Mouse (Mus musculus) heart, adult 18-20 months (tissue): Measurements from ENCODE around the gene Akap17b. TPM values are rescaled to one million over a fixed set of nuclear protein-coding genes. Genes with fewer than 3 reads are reported as not detected.

Experiments used
- DNase-seq, 2 experiments: peaks; one replicate each; pipeline ENCODE4 v3.0.0; 2021 to 2022; ENCODE audit warnings: mixed read lengths in 1 of 2
- total RNA-seq, 2 experiments: library from RNA; stranded (reverse); gene quantifications; 2 replicates each; pipeline ENCODE4 v1.2.3; 2021

Akap17b gene
- total RNA-seq, 2 experiments from 2014 or later: 2.4 to 2.6 TPM

DNA sequence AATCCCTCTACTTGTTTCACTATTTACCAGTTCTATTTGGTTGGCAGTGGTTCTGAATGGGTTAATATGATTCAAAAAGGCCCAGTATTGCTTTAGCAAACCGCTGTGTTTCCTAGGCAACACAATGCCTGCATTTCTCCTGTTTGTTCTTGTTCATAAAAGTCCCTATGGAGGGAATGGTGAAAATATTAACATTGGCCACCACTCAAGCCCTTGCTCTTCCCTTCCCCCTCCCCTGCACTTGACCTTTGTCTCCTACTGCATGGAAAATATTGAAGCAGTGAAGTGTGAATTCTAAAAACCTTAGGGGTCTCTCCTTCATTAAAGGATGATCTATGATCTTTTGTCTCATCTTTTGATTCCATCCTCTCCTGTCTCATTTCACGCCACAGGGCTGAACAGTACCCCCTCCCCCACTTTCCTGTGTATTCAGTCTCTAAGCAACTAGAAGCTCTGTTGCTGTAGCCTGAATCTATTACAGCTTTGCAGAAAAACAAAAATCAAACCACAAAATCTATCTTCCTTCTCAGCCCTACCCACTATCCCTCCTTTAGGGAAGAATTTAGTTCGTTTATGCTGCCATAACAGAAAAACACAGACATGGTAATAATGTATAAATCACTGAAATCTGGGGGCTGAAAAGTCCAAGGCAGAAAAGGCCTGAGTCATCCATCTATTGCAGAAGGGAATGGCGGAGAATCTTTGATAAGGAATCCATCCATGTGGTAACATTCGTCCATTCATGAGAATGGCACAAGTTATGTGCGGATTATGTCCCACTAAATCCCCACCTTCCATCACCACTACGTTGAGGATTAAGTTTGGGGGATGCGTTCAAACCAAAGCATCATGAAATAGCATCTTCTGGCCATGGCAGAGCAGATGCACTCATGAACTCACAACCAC lies 57.6 kb downstream of the Akap17b start:
- peak in 1 of 2 experiments; percentile 17 for DNase-seq

DNA sequence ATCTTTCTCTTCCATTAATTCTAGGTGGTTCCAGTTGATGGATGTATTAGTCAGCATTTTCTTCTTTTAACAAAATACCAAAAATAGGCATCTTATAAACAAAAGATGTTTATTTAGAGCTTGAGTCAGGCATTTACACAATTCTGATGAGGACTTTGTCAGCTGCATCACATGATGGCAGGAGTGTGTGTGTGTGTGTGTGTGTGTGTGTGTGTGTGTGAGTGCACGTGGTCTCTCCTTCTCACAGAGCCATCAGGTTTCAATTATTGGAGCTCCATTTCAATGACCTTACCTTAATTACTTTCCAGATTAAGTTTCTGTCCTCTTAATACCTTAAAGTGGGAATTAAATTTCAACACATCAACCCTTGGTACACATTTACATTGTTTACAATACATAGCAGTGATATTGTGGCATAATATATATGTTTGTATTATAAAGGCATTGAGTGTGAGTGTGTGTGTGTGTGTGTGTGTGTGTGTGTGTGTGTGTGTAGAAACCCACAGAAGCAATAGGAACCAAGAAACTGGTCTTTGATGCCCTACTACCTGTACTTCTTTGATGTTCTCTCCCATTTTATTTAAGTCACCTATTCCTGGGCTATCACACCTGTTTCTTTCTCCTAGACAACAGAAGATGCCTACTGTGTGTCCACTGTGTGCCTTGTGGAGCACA lies 58.4 kb downstream of the Akap17b start:
- no peak for DNase-seq

DNA sequence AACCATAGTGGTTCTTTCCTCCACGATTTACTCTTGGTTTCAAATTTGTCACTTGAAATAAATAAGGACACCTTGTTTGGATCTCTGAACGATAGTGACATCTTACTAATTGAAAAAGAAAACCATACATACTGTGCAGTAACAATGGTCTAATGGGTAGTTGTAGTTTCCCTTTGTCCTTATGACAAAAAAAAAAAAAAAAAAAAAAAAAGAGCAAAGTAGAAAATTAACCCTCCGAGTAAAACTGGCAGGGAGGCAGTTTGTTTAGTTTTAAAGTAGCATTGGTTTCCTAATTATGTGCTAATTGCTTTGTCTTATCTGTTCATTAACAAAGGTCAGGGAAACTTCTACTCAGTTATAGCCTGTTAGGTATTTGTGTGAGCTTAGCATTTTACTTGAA lies 83.1 kb downstream of the Akap17b start:
- DNase-seq: no peak

DNA sequence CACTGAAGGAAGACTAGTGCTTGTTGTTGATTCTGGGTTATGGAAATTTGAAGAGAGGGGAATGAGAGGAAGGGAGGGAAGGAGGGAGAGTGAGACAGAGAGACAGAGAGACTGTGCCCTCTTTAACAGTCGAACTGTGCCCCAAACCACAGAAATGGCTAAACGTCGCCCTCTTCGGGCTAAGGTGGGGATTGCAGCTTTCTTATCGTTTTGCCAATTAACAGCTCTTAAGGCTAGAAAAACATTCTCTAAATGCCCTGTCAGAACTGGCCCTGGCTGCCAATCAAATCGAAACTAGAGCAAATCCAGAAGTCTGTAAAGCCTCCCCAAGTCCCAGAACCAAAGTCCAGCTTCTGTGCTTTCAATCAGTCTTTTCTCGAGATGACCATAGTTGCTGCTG lies 83.5 kb downstream of the Akap17b start:
- peak; percentile 27 to 89 for DNase-seq

DNA sequence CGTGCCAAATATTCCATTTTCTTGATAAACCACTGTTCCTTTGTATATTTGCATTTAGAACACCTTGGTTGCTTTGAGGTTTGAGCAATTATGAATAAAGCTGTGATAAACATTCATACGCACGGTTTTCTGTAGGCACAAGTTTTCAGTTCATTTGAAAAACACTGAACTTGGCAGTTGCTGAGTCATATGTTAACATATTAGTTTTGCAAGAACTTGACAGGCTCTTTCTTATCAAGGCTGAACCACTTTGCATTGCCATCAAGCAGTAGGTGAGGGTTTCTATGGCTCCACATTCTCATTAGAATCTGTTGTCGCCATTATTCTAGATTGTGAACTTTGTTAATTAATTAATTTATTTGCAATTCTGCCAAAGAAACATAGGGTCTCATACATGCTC lies 85.0 kb downstream of the Akap17b start:
- no peak for DNase-seq

Other genes starting within 250 kb of the Akap17b start
- not detected for gene Gm6268, start 244.1 kb downstream of the Akap17b start, total RNA-seq
- not detected for gene Gm14569, start 153.6 kb downstream of the Akap17b start, total RNA-seq
- gene Pgrmc1, start 47.2 kb downstream of the Akap17b start, total RNA-seq: 10 to 100 TPM; 20.8 to 28.4 TPM
- under 1 TPM in 1 of 2 experiments, not detected in 1; 0.26 TPM for gene Slc25a43, start 98.3 kb upstream of the Akap17b start, total RNA-seq
- 100 to 1,000 TPM; 369 to 422 TPM for gene Slc25a5, start 150.3 kb upstream of the Akap17b start, total RNA-seq
- gene Ube2a, start 228.5 kb upstream of the Akap17b start, total RNA-seq: 10 to 100 TPM; 69.8 to 71.6 TPM
- gene C330007P06Rik, start 228.7 kb upstream of the Akap17b start, total RNA-seq: 10 to 100 TPM; 15.2 to 18.2 TPM